Mouse (Mus musculus): ENCODE measurements around the gene Sdr9c7. TPM values are rescaled to one million over a fixed set of nuclear protein-coding genes. Genes with fewer than 3 reads are reported as not detected.
A peak's percentile ranks its signal among the peaks of the same experiment; 100 is the strongest.

Sdr9c7 gene
- 0.09 and 0.15 TPM in 2 replicates for polyA plus RNA-seq (2012; rRNA removed)

DNA sequence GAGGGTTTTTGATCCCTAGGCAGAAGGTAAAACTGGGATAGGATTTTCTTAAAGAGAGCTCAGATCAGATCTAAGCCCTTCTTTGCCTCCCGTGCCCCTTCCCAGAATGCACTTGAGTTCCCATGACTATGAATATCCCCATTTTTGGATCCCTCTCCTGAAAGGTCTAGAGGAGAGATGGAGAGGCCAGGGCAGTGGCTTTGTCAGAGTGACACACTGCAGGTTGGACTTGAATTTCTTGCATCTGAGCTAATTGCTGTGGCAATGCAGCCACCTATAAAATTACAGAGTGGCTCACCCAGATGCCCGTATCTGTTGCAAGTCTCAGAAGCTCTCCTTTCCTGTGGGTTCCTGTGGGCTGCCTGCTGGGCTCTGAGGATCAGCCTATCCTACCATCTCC lies at the start of gene Sdr9c7:
TSS of gene Sdr9c7 (plus strand) at position 301 of the 400 bp plus-strand sequence.
- Histone ChIP-seq H3K4me3 (ENCODE audit: insufficient read depth, low read length) (no peak within 1 kb of the TSS), H3K4me1 (ENCODE audit: control insufficient read depth, insufficient read depth, low read length) (no peaks in the 10 kb centered on the region), H3K27ac (ENCODE audit: insufficient read depth, low read length) (no peak within 1 kb of the TSS)
- TF ChIP-seq CTCF (IDR thresholded peaks at IDR 0.05; ENCODE audit: extremely low read depth, insufficient read depth, low read length): no peak
- no peak for TF ChIP-seq POLR2A (IDR thresholded peaks at IDR 0.05; ENCODE audit: extremely low read depth, insufficient read depth, low read length)

DNA sequence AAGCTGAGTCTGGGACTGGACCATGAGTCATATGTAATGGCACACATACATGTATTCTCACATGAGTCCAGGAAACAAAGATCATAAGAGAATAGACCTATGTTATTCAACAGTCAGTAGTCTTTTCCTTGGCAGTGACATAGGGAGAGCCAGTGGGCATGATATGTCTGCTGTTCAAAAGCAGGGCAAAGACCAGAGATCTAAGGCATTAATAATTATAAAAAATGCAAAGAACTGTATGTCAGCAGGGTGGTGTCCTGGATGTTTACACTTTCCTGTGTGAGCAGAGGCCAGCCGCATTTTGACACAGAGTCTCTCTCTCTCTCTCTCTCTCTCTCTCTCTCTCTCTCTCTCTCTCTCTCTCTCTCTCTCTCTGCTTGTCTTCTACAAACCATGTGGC lies 48.7 kb upstream of the Sdr9c7 start, which contains the start of gene Rdh19:
TSS of gene Rdh19 (plus strand) at position 301 of the 400 bp plus-strand sequence.
- H3K4me3 ChIP-seq (ENCODE audit: insufficient read depth, low read length): no peak within 1 kb of the TSS
- TF ChIP-seq CTCF (IDR thresholded peaks at IDR 0.05; ENCODE audit: extremely low read depth, insufficient read depth, low read length) (no peak), POLR2A (IDR thresholded peaks at IDR 0.05; ENCODE audit: extremely low read depth, insufficient read depth, low read length) (no peak)
- no peak within 1 kb of the TSS for H3K27ac ChIP-seq (ENCODE audit: insufficient read depth, low read length)
- H3K4me1 ChIP-seq (ENCODE audit: control insufficient read depth, insufficient read depth, low read length): no peaks in the 10 kb centered on the region

DNA sequence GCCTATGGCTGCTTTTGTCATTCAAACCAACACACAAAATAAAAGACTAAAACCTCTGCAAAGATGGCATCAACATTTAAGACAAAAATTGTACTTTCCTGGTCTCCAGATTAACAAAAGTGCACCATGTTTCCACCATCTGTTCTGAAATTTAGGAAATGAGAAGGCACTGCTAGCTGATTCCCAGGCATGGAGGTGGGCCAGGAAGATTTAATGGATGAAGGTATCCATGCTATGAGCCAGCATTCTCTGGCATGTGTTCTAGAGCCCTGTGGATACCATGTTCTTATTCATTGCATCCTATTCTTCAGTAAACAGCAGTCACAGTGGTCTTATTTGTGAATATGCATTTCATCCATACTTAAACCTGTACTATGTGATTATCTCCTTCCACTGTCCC lies 41.9 kb upstream of the Sdr9c7 start:
- H3K4me3 ChIP-seq (ENCODE audit: insufficient read depth, low read length): no peak overlapping the region
- no peak overlapping the region for H3K27ac ChIP-seq (ENCODE audit: insufficient read depth, low read length)
- no peak for TF ChIP-seq POLR2A (IDR thresholded peaks at IDR 0.05; ENCODE audit: extremely low read depth, insufficient read depth, low read length)
- no peak for TF ChIP-seq CTCF (IDR thresholded peaks at IDR 0.05; ENCODE audit: extremely low read depth, insufficient read depth, low read length)
- no peaks in the 10 kb centered on the region for H3K4me1 ChIP-seq (ENCODE audit: control insufficient read depth, insufficient read depth, low read length)

DNA sequence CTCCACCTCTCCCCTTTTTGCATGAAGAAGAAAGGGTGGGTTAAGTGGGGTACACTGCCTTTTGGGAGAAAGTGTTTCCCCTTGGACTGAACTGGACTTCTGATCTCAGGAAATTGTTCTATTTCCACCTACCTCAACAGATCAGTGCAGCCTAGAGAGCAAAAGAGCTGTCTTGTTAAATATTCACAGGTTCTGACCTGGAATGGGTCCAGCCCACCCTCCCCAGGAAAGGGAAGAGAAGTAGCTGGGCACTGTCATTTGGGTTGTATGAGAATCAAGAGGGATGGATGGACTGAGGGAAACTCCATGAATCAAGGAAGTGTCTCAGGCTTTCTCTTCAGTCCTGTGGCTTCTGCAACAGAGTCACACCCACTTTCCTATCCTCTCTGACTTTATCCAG lies 33.4 kb upstream of the Sdr9c7 start:
- no peak overlapping the region for H3K27ac ChIP-seq (ENCODE audit: insufficient read depth, low read length)
- no peak overlapping the region for H3K4me3 ChIP-seq (ENCODE audit: insufficient read depth, low read length)
- H3K4me1 ChIP-seq (ENCODE audit: control insufficient read depth, insufficient read depth, low read length): no peaks in the 10 kb centered on the region
- TF ChIP-seq CTCF (IDR thresholded peaks at IDR 0.05; ENCODE audit: extremely low read depth, insufficient read depth, low read length): no peak
- no peak for TF ChIP-seq POLR2A (IDR thresholded peaks at IDR 0.05; ENCODE audit: extremely low read depth, insufficient read depth, low read length)

DNA sequence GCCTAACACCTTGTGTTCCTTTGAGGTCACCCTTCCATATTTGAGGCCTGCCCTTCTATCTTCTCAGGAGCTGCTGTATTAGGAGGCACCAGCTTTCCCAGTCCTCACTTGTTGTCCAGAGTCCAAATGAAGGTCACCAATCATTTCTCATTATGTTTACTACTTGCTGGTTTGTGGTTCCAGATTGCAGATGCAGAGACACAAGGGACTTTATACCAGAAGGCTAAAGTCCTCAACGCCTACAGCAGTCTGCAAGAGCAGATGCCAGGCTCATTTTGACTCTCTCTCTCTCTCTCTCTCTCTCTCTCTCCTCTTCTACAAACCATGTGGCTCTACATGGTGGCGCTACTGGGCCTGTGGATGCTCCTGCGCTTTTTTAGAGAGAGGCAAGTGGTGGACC lies 32.1 kb upstream of the Sdr9c7 start, which contains the start of gene Rdh16f2:
TSS of gene Rdh16f2 (plus strand) at position 243 of the 400 bp plus-strand sequence.
- H3K4me1 ChIP-seq (ENCODE audit: control insufficient read depth, insufficient read depth, low read length): no peaks in the 10 kb centered on the region
- no peak within 1 kb of the TSS for H3K4me3 ChIP-seq (ENCODE audit: insufficient read depth, low read length)
- no peak within 1 kb of the TSS for H3K27ac ChIP-seq (ENCODE audit: insufficient read depth, low read length)
- TF ChIP-seq POLR2A (IDR thresholded peaks at IDR 0.05; ENCODE audit: extremely low read depth, insufficient read depth, low read length) (no peak), CTCF (IDR thresholded peaks at IDR 0.05; ENCODE audit: extremely low read depth, insufficient read depth, low read length) (no peak)

DNA sequence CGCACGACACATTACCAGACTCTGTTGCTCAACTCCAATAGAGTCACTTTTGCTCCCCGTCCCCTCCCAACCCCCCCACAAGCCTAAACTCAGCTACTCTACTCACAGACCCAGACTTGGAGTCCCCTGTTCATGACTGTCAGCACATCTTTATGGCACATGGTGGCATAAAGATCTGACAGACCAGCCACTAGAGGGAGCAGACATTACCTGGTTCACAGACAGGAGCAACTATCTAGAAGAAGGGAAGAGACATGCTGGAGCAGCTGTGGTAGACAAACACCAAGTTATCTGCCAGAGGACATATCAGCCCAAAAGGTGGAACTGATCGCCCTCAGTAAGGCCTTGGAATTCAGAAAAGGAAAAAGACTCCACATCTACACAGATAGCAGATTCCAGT lies 25.8 kb upstream of the Sdr9c7 start:
- Histone ChIP-seq H3K4me3 (ENCODE audit: insufficient read depth, low read length) (no peak overlapping the region), H3K27ac (ENCODE audit: insufficient read depth, low read length) (no peak overlapping the region), H3K4me1 (ENCODE audit: control insufficient read depth, insufficient read depth, low read length) (no peaks in the 10 kb centered on the region)
- TF ChIP-seq POLR2A (IDR thresholded peaks at IDR 0.05; ENCODE audit: extremely low read depth, insufficient read depth, low read length): no peak
- peak; percentile 45 for TF ChIP-seq CTCF (IDR thresholded peaks at IDR 0.05; ENCODE audit: extremely low read depth, insufficient read depth, low read length)

DNA sequence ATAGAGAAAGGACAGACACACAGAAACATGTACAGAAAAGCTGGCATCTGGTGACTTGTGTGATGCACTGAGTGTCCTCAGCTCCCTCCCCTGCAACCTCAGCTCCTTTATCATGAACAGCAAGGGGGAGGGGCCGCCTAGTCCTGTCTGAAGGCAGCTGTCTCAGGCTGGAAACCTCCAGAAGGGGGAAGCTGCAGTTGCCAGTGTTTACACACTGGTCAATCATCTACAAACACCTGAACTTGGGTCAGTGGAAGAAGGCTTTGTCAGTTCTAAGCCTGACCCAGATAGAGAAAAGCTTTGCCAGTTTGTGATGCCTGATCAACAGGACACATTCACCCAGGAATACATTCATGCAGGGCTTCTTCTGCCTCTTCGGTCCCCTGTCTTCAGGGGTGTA lies 20.6 kb upstream of the Sdr9c7 start:
- Histone ChIP-seq H3K4me3 (ENCODE audit: insufficient read depth, low read length) (no peak overlapping the region), H3K27ac (ENCODE audit: insufficient read depth, low read length) (no peak overlapping the region), H3K4me1 (ENCODE audit: control insufficient read depth, insufficient read depth, low read length) (no peaks in the 10 kb centered on the region)
- TF ChIP-seq CTCF (IDR thresholded peaks at IDR 0.05; ENCODE audit: extremely low read depth, insufficient read depth, low read length): no peak
- no peak for TF ChIP-seq POLR2A (IDR thresholded peaks at IDR 0.05; ENCODE audit: extremely low read depth, insufficient read depth, low read length)

DNA sequence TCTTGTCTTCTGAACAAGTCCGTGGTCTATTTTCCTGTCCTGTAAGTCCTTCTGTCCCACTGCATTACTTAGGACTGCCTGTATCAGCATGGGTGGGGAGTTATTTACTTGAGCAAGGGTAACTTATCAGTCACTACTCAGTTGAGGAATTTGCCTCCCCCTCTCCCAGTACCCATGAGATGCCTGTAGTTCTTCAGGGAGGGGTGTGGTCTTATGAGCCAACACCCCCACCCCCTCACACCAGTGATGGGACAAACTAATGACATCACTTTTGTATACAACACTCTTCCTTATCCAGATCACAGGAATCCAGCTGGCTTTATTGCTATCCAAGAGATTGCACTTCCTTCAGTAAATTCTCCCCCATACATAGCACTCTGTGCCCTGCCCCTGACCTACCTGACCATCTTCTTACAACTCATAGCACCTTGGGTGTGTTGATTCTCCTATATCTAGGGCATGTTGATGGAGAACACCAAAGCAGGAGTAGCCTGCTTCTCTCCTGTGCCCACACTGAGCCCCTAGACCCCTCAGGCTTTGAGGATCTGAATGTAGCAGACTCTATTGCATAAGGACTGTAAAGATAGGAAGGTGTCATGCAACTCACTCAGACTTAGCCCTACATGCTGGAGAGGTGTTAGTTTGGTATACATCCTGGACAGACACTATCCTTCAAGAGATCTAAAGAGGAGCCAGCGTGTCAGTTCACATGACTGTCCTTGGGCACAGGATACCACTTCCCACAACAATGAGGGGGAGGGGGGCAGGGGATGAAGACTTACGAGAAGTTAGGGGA lies 19.9 kb upstream of the Sdr9c7 start:
- H3K27ac ChIP-seq (ENCODE audit: insufficient read depth, low read length): no peak overlapping the region
- H3K4me1 ChIP-seq (ENCODE audit: control insufficient read depth, insufficient read depth, low read length): no peaks in the 10 kb centered on the region
- no peak overlapping the region for H3K4me3 ChIP-seq (ENCODE audit: insufficient read depth, low read length)
- no peak for TF ChIP-seq CTCF (IDR thresholded peaks at IDR 0.05; ENCODE audit: extremely low read depth, insufficient read depth, low read length)
- TF ChIP-seq POLR2A (IDR thresholded peaks at IDR 0.05; ENCODE audit: extremely low read depth, insufficient read depth, low read length): no peak

DNA sequence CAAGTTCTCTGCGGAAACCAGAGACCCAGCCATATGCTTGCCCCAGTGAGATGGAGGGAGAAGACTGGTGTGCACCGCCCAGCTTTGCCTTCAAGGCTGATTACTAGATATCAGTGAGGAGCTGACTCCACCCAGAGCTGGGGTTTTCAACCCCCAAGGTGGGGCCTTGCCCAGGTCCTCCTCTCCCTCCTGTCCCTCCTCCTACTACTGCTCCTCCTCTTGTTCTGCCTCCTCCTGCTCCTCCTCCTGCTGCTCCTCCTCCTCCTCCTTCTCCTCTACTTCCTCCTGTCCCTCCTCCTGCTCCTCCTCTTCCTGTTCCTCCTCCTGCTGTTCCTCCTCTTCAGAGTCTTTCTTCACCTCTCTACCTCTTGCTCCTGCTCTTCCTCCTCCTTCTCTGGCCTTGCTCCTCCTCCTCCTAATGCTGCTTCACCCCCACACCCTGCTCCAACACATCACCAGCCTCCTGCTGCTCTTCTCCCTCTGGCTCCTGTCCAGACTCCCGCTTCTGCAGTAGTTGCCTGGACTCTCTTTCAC lies 19.1 kb upstream of the Sdr9c7 start:
- no peaks in the 10 kb centered on the region for H3K4me1 ChIP-seq (ENCODE audit: control insufficient read depth, insufficient read depth, low read length)
- no peak overlapping the region for H3K4me3 ChIP-seq (ENCODE audit: insufficient read depth, low read length)
- no peak overlapping the region for H3K27ac ChIP-seq (ENCODE audit: insufficient read depth, low read length)
- TF ChIP-seq POLR2A (IDR thresholded peaks at IDR 0.05; ENCODE audit: extremely low read depth, insufficient read depth, low read length) (no peak), CTCF (IDR thresholded peaks at IDR 0.05; ENCODE audit: extremely low read depth, insufficient read depth, low read length) (no peak)

DNA sequence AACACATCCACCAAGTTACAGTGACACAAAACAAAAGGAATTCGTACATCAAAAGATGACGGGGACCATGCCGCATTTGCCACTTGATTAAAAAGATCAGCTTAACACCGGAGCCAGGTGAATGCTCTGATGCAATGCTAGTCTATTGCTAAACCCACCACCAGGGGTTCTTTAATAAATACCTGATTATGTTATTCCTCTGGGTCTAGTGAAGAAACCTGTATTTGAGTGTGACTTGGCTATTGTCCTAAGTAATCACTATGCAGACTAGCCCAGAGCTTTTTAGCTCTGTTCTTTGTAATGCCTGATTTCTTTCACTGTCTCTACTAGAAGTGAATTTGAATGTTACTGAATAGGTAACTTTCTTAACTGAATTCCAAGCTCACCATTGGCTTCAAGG lies 17.3 kb upstream of the Sdr9c7 start:
- no peaks in the 10 kb centered on the region for H3K4me1 ChIP-seq (ENCODE audit: control insufficient read depth, insufficient read depth, low read length)
- no peak overlapping the region for H3K27ac ChIP-seq (ENCODE audit: insufficient read depth, low read length)
- TF ChIP-seq POLR2A (IDR thresholded peaks at IDR 0.05; ENCODE audit: extremely low read depth, insufficient read depth, low read length): no peak
- TF ChIP-seq CTCF (IDR thresholded peaks at IDR 0.05; ENCODE audit: extremely low read depth, insufficient read depth, low read length): no peak
- no peak overlapping the region for H3K4me3 ChIP-seq (ENCODE audit: insufficient read depth, low read length)

All from cortical plate, adult 2 months (tissue).